Mouse (Mus musculus): ENCODE measurements around the gene Ints2.

DNA sequence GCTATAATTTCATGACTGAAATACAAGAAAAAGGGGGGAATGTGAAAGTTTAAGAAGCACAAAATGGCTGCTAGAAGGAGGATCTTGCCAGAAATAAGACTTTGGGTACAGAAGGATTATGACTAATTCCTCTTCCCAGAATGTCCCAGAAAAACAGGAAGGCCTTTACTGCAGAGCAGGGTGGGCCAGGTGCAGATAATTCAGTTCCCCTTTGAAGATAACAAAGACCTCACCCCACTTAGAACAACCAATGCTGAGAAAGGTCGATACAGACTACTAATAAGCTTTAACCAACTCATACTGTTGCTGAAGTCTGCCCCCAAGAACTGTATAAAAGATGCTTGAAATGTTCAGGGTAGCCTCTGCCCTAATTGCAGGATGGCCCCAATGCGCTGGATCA is 48.3 kb downstream of the Ints2 start:
- TF ChIP-seq CTCF (IDR thresholded peaks at IDR 0.05; ENCODE audit: control insufficient read depth, insufficient read depth, insufficient replicate concordance, low read depth, low read length) (no peak), POLR2A (IDR thresholded peaks at IDR 0.05; ENCODE audit: control insufficient read depth, low read depth, low read length) (no peak)
